Mouse (Mus musculus) MEL (cell line): ENCODE measurements around the gene Mpl. TPM values are rescaled to one million over a fixed set of nuclear protein-coding genes. Genes with fewer than 3 reads are reported as not detected.

Experiments
- DNase-seq: peaks from one replicate; pipeline ENCODE4 v3.0.0; 2011; ENCODE audit warnings: low read depth, low spot score
- H3K27ac ChIP-seq: 2 replicates; pipeline ENCODE4 v1.5.1; 2012; ENCODE audit warnings: low read depth, mild to moderate bottlenecking, control low read depth, low read length, moderate library complexity; ENCODE audit not compliant: control insufficient read depth
- H3K27me3 ChIP-seq, 2 experiments: fragments of 150-350 bp in 1 of 2; sonication (generic) in 1 of 2; 2 replicates each; pipeline ENCODE4 v1.6.1; 2012; ENCODE audit warnings: low read length in 2 of 2, mild to moderate bottlenecking in 2 of 2, improper control_type of control experiment in 1 of 2, moderate library complexity in 1 of 2; ENCODE audit not compliant: insufficient read depth in 2 of 2, control insufficient read depth in 1 of 2
- H3K36me3 ChIP-seq, 2 experiments: 2 replicates each; pipeline ENCODE4 v1.6.1; 2012 to 2014; ENCODE audit warnings: low read length in 2 of 2, improper control_type of control experiment in 1 of 2, inconsistent platforms in 1 of 2, mild to moderate bottlenecking in 1 of 2; ENCODE audit not compliant: insufficient read depth in 2 of 2, control insufficient read depth in 1 of 2
- H3K4me1 ChIP-seq, 2 experiments: fragments of 150-350 bp in 1 of 2; sonication (generic) in 1 of 2; 2 replicates each; pipeline ENCODE4 v1.6.1; 2012; ENCODE audit warnings: low read length in 2 of 2, improper control_type of control experiment in 1 of 2, mild to moderate bottlenecking in 1 of 2; ENCODE audit not compliant: insufficient read depth in 2 of 2, control insufficient read depth in 1 of 2
- H3K4me3 ChIP-seq, 2 experiments: fragments of 150-350 bp in 1 of 2; sonication (generic) in 1 of 2; 2 replicates each; pipeline ENCODE4 v1.5.1; 2012; ENCODE audit warnings: low read depth in 2 of 2, low read length in 2 of 2, mild to moderate bottlenecking in 2 of 2, moderate library complexity in 2 of 2, control low read depth in 1 of 2, improper control_type of control experiment in 1 of 2; ENCODE audit not compliant: control insufficient read depth in 1 of 2, insufficient read depth in 1 of 2
- H3K79me2 ChIP-seq: 2 replicates; pipeline ENCODE4 v1.6.1; 2012; ENCODE audit warnings: mild to moderate bottlenecking, low read length, moderate library complexity; ENCODE audit not compliant: control insufficient read depth, poor library complexity, insufficient read depth
- H3K9ac ChIP-seq: 2 replicates; pipeline ENCODE4 v1.6.1; 2012; ENCODE audit warnings: low read depth, mild to moderate bottlenecking, control low read depth, low read length, moderate library complexity; ENCODE audit not compliant: control insufficient read depth, poor library complexity, severe bottlenecking
- H3K9me3 ChIP-seq: fragments of 150-350 bp; sonication (generic); replicated peaks from 2 replicates; pipeline ENCODE4 v1.6.1; 2012; ENCODE audit warnings: mild to moderate bottlenecking, low read length, improper control_type of control experiment, moderate library complexity; ENCODE audit not compliant: insufficient read depth
- CHD1 ChIP-seq: IDR thresholded peaks from 2 replicates; pipeline ENCODE4 v1.6.1; 2012; ENCODE audit warnings: low read depth, mild to moderate bottlenecking, inconsistent platforms, low read length, improper control_type of control experiment
- CHD2 ChIP-seq: IDR thresholded peaks from 2 replicates; pipeline ENCODE4 v1.6.1; 2011; ENCODE audit warnings: low read length, improper control_type of control experiment
- CTCF ChIP-seq, 3 experiments: IDR thresholded peaks in 2 of 3; conservative IDR thresholded peaks in 1 of 3; 2 replicates each; pipeline ENCODE4 v1.5.1; 2011 to 2012; ENCODE audit warnings: low read length in 3 of 3, low read depth in 2 of 3, mild to moderate bottlenecking in 2 of 3, improper control_type of control experiment in 1 of 3, inconsistent platforms in 1 of 3, mixed read lengths in 1 of 3, moderate library complexity in 1 of 3; ENCODE audit not compliant: control insufficient read depth in 1 of 3, insufficient read depth in 1 of 3, poor library complexity in 1 of 3, severe bottlenecking in 1 of 3
- ELF1 ChIP-seq: IDR thresholded peaks from 2 replicates; pipeline ENCODE4 v1.6.1; 2014; ENCODE audit warnings: low read depth, mild to moderate bottlenecking, inconsistent platforms, low read length, improper control_type of control experiment, moderate library complexity
- GATA1 ChIP-seq: IDR thresholded peaks from 2 replicates; pipeline ENCODE4 v1.6.1; 2011; ENCODE audit warnings: low read depth, low read length, improper control_type of control experiment
- KAT2A ChIP-seq: conservative IDR thresholded peaks from 2 replicates; pipeline ENCODE4 v1.6.1; 2012; ENCODE audit warnings: low read depth, low read length, improper control_type of control experiment, inconsistent platforms
- MAX ChIP-seq: IDR thresholded peaks from 2 replicates; pipeline ENCODE4 v1.6.1; 2011; ENCODE audit warnings: low read length, improper control_type of control experiment
- MAZ ChIP-seq: IDR thresholded peaks from 2 replicates; pipeline ENCODE4 v1.6.1; 2012; ENCODE audit warnings: low read depth, mild to moderate bottlenecking, inconsistent platforms, low read length, improper control_type of control experiment
- MEF2A ChIP-seq: IDR thresholded peaks from 2 replicates; pipeline ENCODE4 v1.6.1; 2014; ENCODE audit warnings: low read depth, mild to moderate bottlenecking, inconsistent platforms, low read length, improper control_type of control experiment; ENCODE audit not compliant: poor library complexity, insufficient replicate concordance, severe bottlenecking; ENCODE audit errors: extremely low read depth
- MXI1 ChIP-seq: IDR thresholded peaks from 2 replicates; pipeline ENCODE4 v1.6.1; 2011; ENCODE audit warnings: mild to moderate bottlenecking, low read depth, low read length, improper control_type of control experiment
- MYC ChIP-seq: IDR thresholded peaks from 2 replicates; pipeline ENCODE4 v1.6.1; 2011; ENCODE audit warnings: low read depth, mild to moderate bottlenecking, low read length, improper control_type of control experiment, moderate library complexity
- NELFE ChIP-seq: IDR thresholded peaks from 2 replicates; pipeline ENCODE4 v1.6.1; 2011; ENCODE audit warnings: low read depth, low read length, improper control_type of control experiment
- POLR2A ChIP-seq, 2 experiments: IDR thresholded peaks; 2 replicates each; pipeline ENCODE4 v1.6.1; 2011 to 2012; ENCODE audit warnings: low read length in 2 of 2, mild to moderate bottlenecking in 2 of 2, control low read depth in 1 of 2, improper control_type of control experiment in 1 of 2, low read depth in 1 of 2, moderate library complexity in 1 of 2; ENCODE audit not compliant: control insufficient read depth in 1 of 2, insufficient read depth in 1 of 2, poor library complexity in 1 of 2
- POLR2AphosphoS2 ChIP-seq: IDR thresholded peaks from 2 replicates; pipeline ENCODE4 v1.6.1; 2011; ENCODE audit warnings: low read length, improper control_type of control experiment
- POLR2AphosphoS5 ChIP-seq: IDR thresholded peaks from 2 replicates; pipeline ENCODE4 v1.6.1; 2012; ENCODE audit warnings: low read depth, borderline replicate concordance, mild to moderate bottlenecking, inconsistent platforms, low read length, moderate library complexity, mixed read lengths
- SIN3A ChIP-seq: IDR thresholded peaks from 2 replicates; pipeline ENCODE4 v1.6.1; 2012; ENCODE audit warnings: low read length, improper control_type of control experiment, inconsistent platforms
- SMC3 ChIP-seq: IDR thresholded peaks from 2 replicates; pipeline ENCODE4 v1.6.1; 2011; ENCODE audit warnings: low read depth, low read length, improper control_type of control experiment
- TAL1 ChIP-seq: IDR thresholded peaks from 2 replicates; pipeline ENCODE4 v1.6.1; 2012; ENCODE audit warnings: mild to moderate bottlenecking, inconsistent platforms, low read length, moderate library complexity, mixed read lengths
- TBP ChIP-seq: IDR thresholded peaks from 2 replicates; pipeline ENCODE4 v1.8.0; 2011; ENCODE audit warnings: low read depth, low read length, improper control_type of control experiment
- TCF12 ChIP-seq: IDR thresholded peaks from 2 replicates; pipeline ENCODE4 v1.6.1; 2014; ENCODE audit warnings: low read depth, mild to moderate bottlenecking, inconsistent platforms, low read length, improper control_type of control experiment, moderate library complexity
- ZC3H11A ChIP-seq: IDR thresholded peaks from 2 replicates; pipeline ENCODE4 v1.6.1; 2012; ENCODE audit warnings: low read depth, mild to moderate bottlenecking, inconsistent platforms, low read length, improper control_type of control experiment
- ZKSCAN1 ChIP-seq: IDR thresholded peaks from 2 replicates; pipeline ENCODE4 v1.6.1; 2012; ENCODE audit warnings: low read depth, mild to moderate bottlenecking, inconsistent platforms, low read length, improper control_type of control experiment, moderate library complexity
- ZMIZ1 ChIP-seq: IDR thresholded peaks from 2 replicates; pipeline ENCODE4 v1.6.1; 2012; ENCODE audit warnings: low read depth, mild to moderate bottlenecking, inconsistent platforms, low read length, improper control_type of control experiment, moderate library complexity
- polyA plus RNA-seq, 2 experiments: library from polyadenylated mRNA; stranded (reverse) in 1 of 2; unstranded in 1 of 2; fragments of >175 nt in 1 of 2; fragments of >200 nt in 1 of 2; gene quantifications; 2 replicates each; pipeline versions ENCODE4 v1.2.1 to v1.2.4; 2012; ENCODE audit warnings: low replicate concordance in 2 of 2, low read depth in 1 of 2; ENCODE audit not compliant: insufficient read length in 2 of 2, insufficient read depth in 1 of 2, missing spikeins in 1 of 2
- total RNA-seq: library from RNA; depleted of rRNA; stranded (reverse); fragments of 300-350 nt; gene quantifications from 2 replicates; pipeline ENCODE4 v1.2.3, GENCODE M21; 2012

The Mpl gene
- total and polyA plus RNA-seq, 3 experiments, result 0.04 TPM; not detected in 1

DNA sequence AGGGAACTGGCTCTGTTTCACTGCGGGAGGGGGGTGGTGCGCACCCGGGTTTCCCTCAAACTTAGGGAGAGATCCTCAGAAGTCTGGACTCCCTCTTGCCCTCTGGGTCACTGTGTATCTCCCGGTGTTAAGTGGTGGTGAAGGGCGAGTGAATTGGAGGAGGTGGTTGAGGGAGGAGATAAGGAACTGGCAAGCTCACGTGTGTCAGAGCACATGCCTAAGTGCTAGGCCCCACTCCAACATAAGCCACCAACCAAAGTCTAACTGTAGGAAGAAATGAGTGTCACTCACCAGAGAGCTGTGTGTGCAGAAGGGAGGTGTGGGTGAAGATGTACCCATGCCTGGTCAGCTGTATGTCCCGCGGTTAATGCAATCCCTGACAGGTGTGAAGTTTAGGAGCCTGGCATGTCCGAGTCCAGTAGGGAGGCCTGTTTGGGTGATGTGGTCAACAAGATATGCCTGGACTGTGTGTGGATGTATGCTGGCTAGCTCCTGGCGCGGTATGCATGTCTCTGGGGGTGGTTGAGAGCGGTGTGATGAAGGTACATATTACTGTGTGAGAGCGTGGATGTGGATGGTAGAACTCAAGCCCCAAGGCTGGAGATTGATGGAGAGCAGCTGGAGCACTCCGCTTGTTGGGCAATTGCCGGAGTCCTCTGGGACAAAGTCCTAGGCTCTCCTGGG lies 28.6 kb downstream of the Mpl start (continued):
- TF ChIP-seq MEF2A (no peak), MYC (peak; percentile 99), KAT2A (peak; percentile 44; the same call in 1 of the 2 replicates), SMC3 (no peak), GATA1 (peak; percentile 65), POLR2AphosphoS2 (peak; percentile 78; the same call in 1 of the 2 replicates), TAL1 (no peak), ZMIZ1 (peak; percentile 17; the same call in 1 of the 2 replicates), ZC3H11A (no peak), MXI1 (peak; percentile 99), MAX (peak; percentile 97)

DNA sequence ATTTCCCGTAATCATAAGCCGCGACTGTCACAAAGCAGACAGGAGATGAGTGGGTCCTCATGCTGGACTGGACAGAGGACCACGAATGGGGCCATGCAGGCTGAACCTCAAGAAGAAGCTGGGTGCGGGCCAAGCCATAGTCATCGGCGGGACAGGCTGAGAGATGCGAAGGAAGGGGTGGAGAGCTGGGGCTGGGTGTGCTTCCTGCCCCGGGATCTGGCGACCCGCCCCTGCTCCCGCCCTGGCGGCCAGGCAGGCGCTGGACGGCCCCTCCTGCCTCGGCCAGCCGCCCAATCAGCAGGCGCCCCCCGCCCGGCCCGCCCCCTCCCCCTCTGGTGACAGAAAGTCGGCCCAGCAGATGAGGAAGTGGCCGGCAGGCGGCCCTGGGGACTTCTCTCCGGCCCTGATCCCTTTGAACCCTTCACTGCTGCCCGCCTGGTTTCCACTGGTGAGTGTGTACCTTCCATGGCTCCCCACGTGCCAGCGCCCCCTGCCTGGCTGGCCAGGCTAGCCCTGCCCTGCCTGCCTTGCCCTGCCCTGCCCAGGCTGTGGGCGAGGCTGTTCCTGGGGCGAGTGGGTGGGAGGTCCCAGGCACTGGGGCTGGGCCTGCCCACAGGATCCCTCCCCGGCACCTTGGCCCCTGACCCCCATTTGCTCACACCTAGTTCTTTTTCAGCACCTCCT lies 29.4 kb downstream of the Mpl start, which contains the start of gene Elovl1:
Gene Elovl1, plus strand, starts transcription at position 326 of the 684 bp plus-strand sequence.
- Histone ChIP-seq H3K4me3 (peak within 1 kb of the TSS; percentile 95 to 96), H3K9ac (peak within 1 kb of the TSS; percentile 96), H3K27ac (peak within 1 kb of the TSS; percentile 85), H3K4me1 (peaks cover 18 to 44% of the 10 kb centered on the region in 2 experiments), H3K79me2 (peaks cover 35% of the 10 kb centered on the region), H3K9me3 (no peaks in the 10 kb centered on the region), H3K27me3 (no peaks in the 10 kb centered on the region), H3K36me3 (peaks cover 2 to 38% of the 10 kb centered on the region in 2 experiments; a peak in 3 of 4 replicates)
- TF ChIP-seq POLR2AphosphoS2 (peak; percentile 83; the same call in 1 of the 2 replicates), CHD2 (no peak), POLR2AphosphoS5 (no peak), NELFE (peak; percentile 63), ELF1 (peak; percentile 75), TBP (peak; percentile 24; the same call in 1 of the 2 replicates), TCF12 (peak; percentile 55), ZKSCAN1 (no peak), CTCF (IDR thresholded peaks at IDR 0.05 in 2 of 3, conservative IDR thresholded peaks at IDR 0.05 in 1 of 3; ENCODE audit: control insufficient read depth in 1 of 3, insufficient read depth in 1 of 3, low read depth in 2 of 3, low read length in 3 of 3, poor library complexity in 1 of 3, severe bottlenecking in 1 of 3) (0 out of 6 replicates have a peak, but pooled peaks of 1 of the 3 experiments have one; percentile 1), SIN3A (0 out of 2 replicates have a peak, but pooled peaks have one; percentile 54), CHD1 (peak; percentile 20; the same call in 1 of the 2 replicates), POLR2A (IDR thresholded peaks at IDR 0.05; ENCODE audit: control insufficient read depth in 1 of 2, insufficient read depth in 1 of 2, low read depth in 1 of 2, low read length in 2 of 2, poor library complexity in 1 of 2) (peak; percentile 62 to 73; a peak in 3 of 4 replicates), MAZ (0 out of 2 replicates have a peak, but pooled peaks have one; percentile 15)
- DNase-seq, result peak; percentile 95
